Mouse (Mus musculus): Measurements from ENCODE around the gene Ubox5. TPM values are rescaled to one million over a fixed set of nuclear protein-coding genes. Genes with fewer than 3 reads are reported as not detected.
A peak's percentile ranks its signal among the peaks of the same experiment; 100 is the strongest.
"Not testable (repeated sequence)": the region's sequence is repeated elsewhere in the genome, so short reads cannot be mapped to it uniquely, and the experiment has no call there.

Ubox5 gene
- polyA plus RNA-seq, 1 experiment, result 8.4 TPM

- Histone ChIP-seq H3K27ac (ENCODE audit: insufficient read depth, low read length) (no peak overlapping the region), H3K4me1 (ENCODE audit: control insufficient read depth, insufficient read depth, low read length) (no peaks in the 10 kb centered on the region), H3K4me3 (ENCODE audit: insufficient read depth, low read length) (no peak overlapping the region)
- TF ChIP-seq CTCF (IDR thresholded peaks at IDR 0.05; ENCODE audit: borderline replicate concordance, insufficient read depth, low read length), result no peak
- TF ChIP-seq POLR2A (IDR thresholded peaks at IDR 0.05; ENCODE audit: low read depth, low read length), result no peak
Observed at GRCm38 (mm10) chr2:130581201-130581600, 48.6 kb downstream of the Ubox5 start.

- Histone ChIP-seq H3K27ac (ENCODE audit: insufficient read depth, low read length) (no peak overlapping the region), H3K4me1 (ENCODE audit: control insufficient read depth, insufficient read depth, low read length) (no peaks in the 10 kb centered on the region), H3K4me3 (ENCODE audit: insufficient read depth, low read length) (no peak overlapping the region)
- TF ChIP-seq CTCF (IDR thresholded peaks at IDR 0.05; ENCODE audit: borderline replicate concordance, insufficient read depth, low read length) (no peak), POLR2A (IDR thresholded peaks at IDR 0.05; ENCODE audit: low read depth, low read length) (no peak)
Observed at GRCm38 (mm10) chr2:130579791-130580190, 50.0 kb downstream of the Ubox5 start.

GRCm38 (mm10) chr2:130578148-130578547 is 51.7 kb downstream of the Ubox5 start:
- TF ChIP-seq POLR2A (IDR thresholded peaks at IDR 0.05; ENCODE audit: low read depth, low read length) (no peak), CTCF (IDR thresholded peaks at IDR 0.05; ENCODE audit: borderline replicate concordance, insufficient read depth, low read length) (peak; percentile 60; the same call in 1 of the 2 replicates)
- H3K4me1 ChIP-seq (ENCODE audit: control insufficient read depth, insufficient read depth, low read length), result no peaks in the 10 kb centered on the region
- H3K4me3 ChIP-seq (ENCODE audit: insufficient read depth, low read length), result no peak overlapping the region
- H3K27ac ChIP-seq (ENCODE audit: insufficient read depth, low read length), result no peak overlapping the region

GRCm38 (mm10) chr2:130577632-130578031 is 52.2 kb downstream of the Ubox5 start:
- Histone ChIP-seq H3K27ac (ENCODE audit: insufficient read depth, low read length) (no peak overlapping the region), H3K4me3 (ENCODE audit: insufficient read depth, low read length) (no peak overlapping the region), H3K4me1 (ENCODE audit: control insufficient read depth, insufficient read depth, low read length) (no peaks in the 10 kb centered on the region)
- TF ChIP-seq CTCF (IDR thresholded peaks at IDR 0.05; ENCODE audit: borderline replicate concordance, insufficient read depth, low read length), result no peak
- TF ChIP-seq POLR2A (IDR thresholded peaks at IDR 0.05; ENCODE audit: low read depth, low read length), result no peak

- Histone ChIP-seq H3K4me1 (ENCODE audit: control insufficient read depth, insufficient read depth, low read length) (no peaks in the 10 kb centered on the region), H3K4me3 (ENCODE audit: insufficient read depth, low read length) (no peak overlapping the region), H3K27ac (ENCODE audit: insufficient read depth, low read length) (no peak overlapping the region)
- no peak for TF ChIP-seq CTCF (IDR thresholded peaks at IDR 0.05; ENCODE audit: borderline replicate concordance, insufficient read depth, low read length)
- no peak for TF ChIP-seq POLR2A (IDR thresholded peaks at IDR 0.05; ENCODE audit: low read depth, low read length)
Observed at GRCm38 (mm10) chr2:130577021-130577420, 52.8 kb downstream of the Ubox5 start.

- H3K4me3 ChIP-seq (ENCODE audit: insufficient read depth, low read length); H3K27ac ChIP-seq (ENCODE audit: insufficient read depth, low read length); H3K4me1 ChIP-seq (ENCODE audit: control insufficient read depth, insufficient read depth, low read length): not testable (repeated sequence)
Observed at GRCm38 (mm10) chr2:130576564-130576963, 53.3 kb downstream of the Ubox5 start.

GRCm38 (mm10) chr2:130575873-130576272 is 54.0 kb downstream of the Ubox5 start, which contains the start of gene Oxt:
Gene Oxt (plus strand): TSS chr2:130576173.
- H3K4me3 ChIP-seq (ENCODE audit: insufficient read depth, low read length), result no peak within 1 kb of the TSS
- no peaks in the 10 kb centered on the region for H3K4me1 ChIP-seq (ENCODE audit: control insufficient read depth, insufficient read depth, low read length)
- TF ChIP-seq POLR2A (IDR thresholded peaks at IDR 0.05; ENCODE audit: low read depth, low read length) (no peak), CTCF (IDR thresholded peaks at IDR 0.05; ENCODE audit: borderline replicate concordance, insufficient read depth, low read length) (no peak)
- H3K27ac ChIP-seq (ENCODE audit: insufficient read depth, low read length), result no peak within 1 kb of the TSS

- Histone ChIP-seq H3K27ac (ENCODE audit: insufficient read depth, low read length) (no peak overlapping the region), H3K4me3 (ENCODE audit: insufficient read depth, low read length) (no peak overlapping the region), H3K4me1 (ENCODE audit: control insufficient read depth, insufficient read depth, low read length) (no peaks in the 10 kb centered on the region)
- TF ChIP-seq CTCF (IDR thresholded peaks at IDR 0.05; ENCODE audit: borderline replicate concordance, insufficient read depth, low read length), result no peak
- no peak for TF ChIP-seq POLR2A (IDR thresholded peaks at IDR 0.05; ENCODE audit: low read depth, low read length)
Observed at GRCm38 (mm10) chr2:130574960-130575359, 54.9 kb downstream of the Ubox5 start.

- Histone ChIP-seq H3K4me1 (ENCODE audit: control insufficient read depth, insufficient read depth, low read length) (no peaks in the 10 kb centered on the region), H3K27ac (ENCODE audit: insufficient read depth, low read length) (no peak overlapping the region), H3K4me3 (ENCODE audit: insufficient read depth, low read length) (no peak overlapping the region)
- no peak for TF ChIP-seq POLR2A (IDR thresholded peaks at IDR 0.05; ENCODE audit: low read depth, low read length)
- TF ChIP-seq CTCF (IDR thresholded peaks at IDR 0.05; ENCODE audit: borderline replicate concordance, insufficient read depth, low read length), result no peak
Observed at GRCm38 (mm10) chr2:130569926-130570325, 59.9 kb downstream of the Ubox5 start.

- H3K4me1 ChIP-seq (ENCODE audit: control insufficient read depth, insufficient read depth, low read length), result peaks cover 4% of the 10 kb centered on the region; the same call in 1 of the 2 replicates
- TF ChIP-seq CTCF (IDR thresholded peaks at IDR 0.05; ENCODE audit: borderline replicate concordance, insufficient read depth, low read length) (no peak), POLR2A (IDR thresholded peaks at IDR 0.05; ENCODE audit: low read depth, low read length) (no peak)
- H3K4me3 ChIP-seq (ENCODE audit: insufficient read depth, low read length), result no peak overlapping the region
- H3K27ac ChIP-seq (ENCODE audit: insufficient read depth, low read length), result no peak overlapping the region
Observed at GRCm38 (mm10) chr2:130568921-130569320, 60.9 kb downstream of the Ubox5 start.

GRCm38 (mm10) chr2:130564983-130565382 is 64.9 kb downstream of the Ubox5 start:
- no peak overlapping the region for H3K27ac ChIP-seq (ENCODE audit: insufficient read depth, low read length)
- TF ChIP-seq CTCF (IDR thresholded peaks at IDR 0.05; ENCODE audit: borderline replicate concordance, insufficient read depth, low read length) (no peak), POLR2A (IDR thresholded peaks at IDR 0.05; ENCODE audit: low read depth, low read length) (no peak)
- peak overlapping the region; percentile 72; the same call in 1 of the 2 replicates for H3K4me3 ChIP-seq (ENCODE audit: insufficient read depth, low read length)

More at GRCm38 (mm10) chr2:130564983-130565382, 64.9 kb downstream of the Ubox5 start:
- H3K4me1 ChIP-seq (ENCODE audit: control insufficient read depth, insufficient read depth, low read length), result peaks cover 4% of the 10 kb centered on the region; the same call in 1 of the 2 replicates
